Mouse (Mus musculus): ENCODE data around the gene Bcl9. TPM values are rescaled to one million over a fixed set of nuclear protein-coding genes. Genes with fewer than 3 reads are reported as not detected.

Bcl9 gene
- polyA plus RNA-seq, 1 experiment, result 15.4 TPM

GRCm38 (mm10) chr3:97273876-97274275, 23.8 kb downstream of the Bcl9 start:
- WGBS, result 85% methylated on average over 5 of the region's 5 CpGs

GRCm38 (mm10) chr3:97265667-97266415, 31.9 kb downstream of the Bcl9 start:
- H3K4me3 ChIP-seq (replicated peaks; ENCODE audit: extremely low read depth, low read depth, low read length), result no peak overlapping the region
- TF ChIP-seq CTCF (IDR thresholded peaks at IDR 0.05; ENCODE audit: insufficient read depth, low read length) (no peak), POLR2A (IDR thresholded peaks at IDR 0.05; ENCODE audit: borderline replicate concordance, extremely low read depth, low read depth, low read length) (no peak)
- 88% methylated on average over 15 of the region's 15 CpGs for WGBS
- DNase-seq, result no peak
- H3K4me1 ChIP-seq (ENCODE audit: control insufficient read depth, insufficient read depth, low read length), result no peaks in the 10 kb centered on the region

More at GRCm38 (mm10) chr3:97273876-97274275, 23.8 kb downstream of the Bcl9 start:
- Histone ChIP-seq H3K4me3 (replicated peaks; ENCODE audit: extremely low read depth, low read depth, low read length) (no peak overlapping the region), H3K4me1 (ENCODE audit: control insufficient read depth, insufficient read depth, low read length) (peaks cover 2% of the 10 kb centered on the region; the same call in 1 of the 2 replicates)
- no peak for DNase-seq
- TF ChIP-seq CTCF (IDR thresholded peaks at IDR 0.05; ENCODE audit: insufficient read depth, low read length) (no peak), POLR2A (IDR thresholded peaks at IDR 0.05; ENCODE audit: borderline replicate concordance, extremely low read depth, low read depth, low read length) (no peak)

GRCm38 (mm10) chr3:97262235-97262634, 35.5 kb downstream of the Bcl9 start:
- WGBS, result 100% methylated on average over 1 of the region's 1 CpGs

GRCm38 (mm10) chr3:97255706-97256339, 41.9 kb downstream of the Bcl9 start:
- no peak for DNase-seq
- H3K4me3 ChIP-seq (replicated peaks; ENCODE audit: extremely low read depth, low read depth, low read length), result no peak overlapping the region
- TF ChIP-seq CTCF (IDR thresholded peaks at IDR 0.05; ENCODE audit: insufficient read depth, low read length), result no peak
- no peak for TF ChIP-seq POLR2A (IDR thresholded peaks at IDR 0.05; ENCODE audit: borderline replicate concordance, extremely low read depth, low read depth, low read length)
- WGBS, result 53% methylated on average over 9 of the region's 9 CpGs
- 0 out of 2 replicates have a peak, but pooled peaks cover 3% of the 10 kb centered on the region for H3K4me1 ChIP-seq (ENCODE audit: control insufficient read depth, insufficient read depth, low read length)

More at GRCm38 (mm10) chr3:97262235-97262634, 35.5 kb downstream of the Bcl9 start:
- Histone ChIP-seq H3K4me3 (replicated peaks; ENCODE audit: extremely low read depth, low read depth, low read length) (no peak overlapping the region), H3K4me1 (ENCODE audit: control insufficient read depth, insufficient read depth, low read length) (no peaks in the 10 kb centered on the region)
- TF ChIP-seq POLR2A (IDR thresholded peaks at IDR 0.05; ENCODE audit: borderline replicate concordance, extremely low read depth, low read depth, low read length) (no peak), CTCF (IDR thresholded peaks at IDR 0.05; ENCODE audit: insufficient read depth, low read length) (no peak)
- DNase-seq, result no peak

GRCm38 (mm10) chr3:97254861-97255465, 42.8 kb downstream of the Bcl9 start:
- WGBS, result 59% methylated on average over 5 of the region's 5 CpGs
- no peak for DNase-seq
- no peak for TF ChIP-seq POLR2A (IDR thresholded peaks at IDR 0.05; ENCODE audit: borderline replicate concordance, extremely low read depth, low read depth, low read length)
- TF ChIP-seq CTCF (IDR thresholded peaks at IDR 0.05; ENCODE audit: insufficient read depth, low read length), result no peak
- Histone ChIP-seq H3K4me3 (replicated peaks; ENCODE audit: extremely low read depth, low read depth, low read length) (no peak overlapping the region), H3K4me1 (ENCODE audit: control insufficient read depth, insufficient read depth, low read length) (0 out of 2 replicates have a peak, but pooled peaks cover 3% of the 10 kb centered on the region)

GRCm38 (mm10) chr3:97253823-97254600, 43.7 kb downstream of the Bcl9 start:
- 68% methylated on average over 9 of the region's 9 CpGs for WGBS
- DNase-seq, result no peak
- Histone ChIP-seq H3K4me3 (replicated peaks; ENCODE audit: extremely low read depth, low read depth, low read length) (no peak overlapping the region), H3K4me1 (ENCODE audit: control insufficient read depth, insufficient read depth, low read length) (0 out of 2 replicates have a peak, but pooled peaks cover 3% of the 10 kb centered on the region)
- TF ChIP-seq CTCF (IDR thresholded peaks at IDR 0.05; ENCODE audit: insufficient read depth, low read length) (no peak), POLR2A (IDR thresholded peaks at IDR 0.05; ENCODE audit: borderline replicate concordance, extremely low read depth, low read depth, low read length) (no peak)

GRCm38 (mm10) chr3:97252896-97253295, 44.8 kb downstream of the Bcl9 start:
- no peak for DNase-seq
- TF ChIP-seq CTCF (IDR thresholded peaks at IDR 0.05; ENCODE audit: insufficient read depth, low read length) (no peak), POLR2A (IDR thresholded peaks at IDR 0.05; ENCODE audit: borderline replicate concordance, extremely low read depth, low read depth, low read length) (no peak)
- 92% methylated on average over 6 of the region's 6 CpGs for WGBS
- Histone ChIP-seq H3K4me1 (ENCODE audit: control insufficient read depth, insufficient read depth, low read length) (0 out of 2 replicates have a peak, but pooled peaks cover 3% of the 10 kb centered on the region), H3K4me3 (replicated peaks; ENCODE audit: extremely low read depth, low read depth, low read length) (no peak overlapping the region)

- Histone ChIP-seq H3K4me1 (ENCODE audit: control insufficient read depth, insufficient read depth, low read length) (no peaks in the 10 kb centered on the region), H3K4me3 (replicated peaks; ENCODE audit: extremely low read depth, low read depth, low read length) (no peak overlapping the region)
- DNase-seq, result no peak
- no peak for TF ChIP-seq CTCF (IDR thresholded peaks at IDR 0.05; ENCODE audit: insufficient read depth, low read length)
- no peak for TF ChIP-seq POLR2A (IDR thresholded peaks at IDR 0.05; ENCODE audit: borderline replicate concordance, extremely low read depth, low read depth, low read length)
- WGBS, result 75% methylated on average over 10 of the region's 10 CpGs
These were observed 55.0 kb downstream of the Bcl9 start for GRCm38 (mm10) chr3:97242629-97243167.
